Mouse (Mus musculus): ENCODE data around the gene Pspc1. TPM values are rescaled to one million over a fixed set of nuclear protein-coding genes. Genes with fewer than 3 reads are reported as not detected.
A peak's percentile ranks its signal among the peaks of the same experiment; 100 is the strongest.
"Not testable (repeated sequence)": the region's sequence is repeated elsewhere in the genome, so short reads cannot be mapped to it uniquely, and the experiment has no call there.

The Pspc1 gene
- polyA plus RNA-seq, 1 experiment from 2014 or later = 65.1 TPM

- WGBS = 0% methylated on average over 71 of the region's 71 CpGs
- H3K4me1 ChIP-seq = peaks cover 25% of the 10 kb centered on the region
- H3K9ac ChIP-seq = peak overlapping the region; percentile 92
- H3K27me3 ChIP-seq = no peaks in the 10 kb centered on the region
- H3K4me3 ChIP-seq (replicated peaks) = peak overlapping the region; percentile 94
- peak overlapping the region; percentile 96 for H3K27ac ChIP-seq
- no peaks in the 10 kb centered on the region for H3K9me3 ChIP-seq
- ATAC-seq (ENCODE audit: low FRiP score) = peak; percentile 42; the same call in 1 of the 2 replicates
- peak overlapping the region; percentile 77 for H3K4me2 ChIP-seq
- 0 out of 2 replicates have a peak, but pooled peaks cover 4% of the 10 kb centered on the region for H3K36me3 ChIP-seq (replicated peaks)
These were observed 568 bp downstream of the Pspc1 start for GRCm38 (mm10) chr14:56777360-56778136.

- peaks cover 25% of the 10 kb centered on the region for H3K4me1 ChIP-seq
- no peaks in the 10 kb centered on the region for H3K9me3 ChIP-seq
- ATAC-seq (ENCODE audit: low FRiP score) = no peak
- WGBS = 32% methylated on average over 11 of the region's 11 CpGs
- no peak overlapping the region for H3K27ac ChIP-seq
- H3K4me2 ChIP-seq = peak overlapping the region; percentile 77
- H3K27me3 ChIP-seq = no peaks in the 10 kb centered on the region
- peak overlapping the region; percentile 92 for H3K9ac ChIP-seq
- H3K4me3 ChIP-seq (replicated peaks) = peak overlapping the region; percentile 94
- H3K36me3 ChIP-seq (replicated peaks) = peaks cover 9% of the 10 kb centered on the region; the same call in 1 of the 2 replicates
These were observed 1.4 kb downstream of the Pspc1 start for GRCm38 (mm10) chr14:56776571-56777238.

GRCm38 (mm10) chr14:56775416-56775815 lies 2.7 kb downstream of the Pspc1 start:
- Histone ChIP-seq H3K36me3 (replicated peaks) (peaks cover 19% of the 10 kb centered on the region), H3K4me2 (peak overlapping the region; percentile 77)
- ATAC-seq (ENCODE audit: low FRiP score) = no peak

GRCm38 (mm10) chr14:56766438-56766837 lies 11.7 kb downstream of the Pspc1 start:
- peaks cover 53% of the 10 kb centered on the region for H3K36me3 ChIP-seq (replicated peaks)
- not testable (repeated sequence) for H3K4me1 ChIP-seq; H3K4me3 ChIP-seq (replicated peaks); H3K9ac ChIP-seq; ATAC-seq (ENCODE audit: low FRiP score); H3K27ac ChIP-seq; H3K4me2 ChIP-seq; H3K9me3 ChIP-seq; H3K27me3 ChIP-seq
- 91% methylated on average over 2 of the region's 2 CpGs for WGBS

More at GRCm38 (mm10) chr14:56775416-56775815, 2.7 kb downstream of the Pspc1 start:
- peaks cover 25% of the 10 kb centered on the region for H3K4me1 ChIP-seq
- 83% methylated on average over 4 of the region's 4 CpGs for WGBS
- H3K27me3 ChIP-seq = no peaks in the 10 kb centered on the region
- peak overlapping the region; percentile 38; the same call in 1 of the 2 replicates for H3K9ac ChIP-seq
- peak overlapping the region; percentile 28 for H3K4me3 ChIP-seq (replicated peaks)
- no peak overlapping the region for H3K27ac ChIP-seq
- no peaks in the 10 kb centered on the region for H3K9me3 ChIP-seq

GRCm38 (mm10) chr14:56765117-56765516 lies 13.0 kb downstream of the Pspc1 start:
- H3K9ac ChIP-seq; H3K27me3 ChIP-seq; H3K4me2 ChIP-seq; H3K27ac ChIP-seq; H3K4me3 ChIP-seq (replicated peaks); H3K9me3 ChIP-seq; H3K4me1 ChIP-seq: not testable (repeated sequence)
- ATAC-seq (ENCODE audit: low FRiP score) = peak; percentile 80
- WGBS = 95% methylated on average over 2 of the region's 3 CpGs
- H3K36me3 ChIP-seq (replicated peaks) = peaks cover 56% of the 10 kb centered on the region

- no peaks in the 10 kb centered on the region for H3K27me3 ChIP-seq
- H3K36me3 ChIP-seq (replicated peaks) = peaks cover 58% of the 10 kb centered on the region
- H3K9me3 ChIP-seq = no peaks in the 10 kb centered on the region
- H3K4me3 ChIP-seq (replicated peaks) = no peak overlapping the region
- no peak overlapping the region for H3K27ac ChIP-seq
- H3K4me2 ChIP-seq = no peak overlapping the region
- no peaks in the 10 kb centered on the region for H3K4me1 ChIP-seq
- H3K9ac ChIP-seq = no peak overlapping the region
- 95% methylated on average over 4 of the region's 4 CpGs for WGBS
- no peak for ATAC-seq (ENCODE audit: low FRiP score)
These were observed 26.8 kb downstream of the Pspc1 start for GRCm38 (mm10) chr14:56751282-56751681.

- H3K27me3 ChIP-seq = no peaks in the 10 kb centered on the region
- H3K9me3 ChIP-seq = no peaks in the 10 kb centered on the region
- no peak overlapping the region for H3K27ac ChIP-seq
- ATAC-seq (ENCODE audit: low FRiP score) = no peak
- WGBS = 98% methylated on average over 1 of the region's 1 CpGs
- H3K4me2 ChIP-seq = no peak overlapping the region
- no peaks in the 10 kb centered on the region for H3K4me1 ChIP-seq
- H3K9ac ChIP-seq = no peak overlapping the region
- H3K36me3 ChIP-seq (replicated peaks) = peaks cover 16% of the 10 kb centered on the region; the same call in 1 of the 2 replicates
- no peak overlapping the region for H3K4me3 ChIP-seq (replicated peaks)
These were observed 37.9 kb downstream of the Pspc1 start for GRCm38 (mm10) chr14:56740175-56740574.

- no peak overlapping the region for H3K9ac ChIP-seq
- ATAC-seq (ENCODE audit: low FRiP score) = no peak
- H3K4me3 ChIP-seq (replicated peaks) = no peak overlapping the region
- peaks cover 10% of the 10 kb centered on the region for H3K36me3 ChIP-seq (replicated peaks)
- no peak overlapping the region for H3K27ac ChIP-seq
- 85% methylated on average over 1 of the region's 1 CpGs for whole genome bisulfite sequencing
- H3K4me1 ChIP-seq = no peaks in the 10 kb centered on the region
- no peak overlapping the region for H3K4me2 ChIP-seq
- H3K27me3 ChIP-seq = no peaks in the 10 kb centered on the region
- H3K9me3 ChIP-seq = no peaks in the 10 kb centered on the region
These were observed 51.6 kb downstream of the Pspc1 start for GRCm38 (mm10) chr14:56726493-56726892.

- no peak overlapping the region for H3K4me2 ChIP-seq
- H3K9ac ChIP-seq = no peak overlapping the region
- H3K36me3 ChIP-seq (replicated peaks) = peaks cover 7% of the 10 kb centered on the region
- H3K4me3 ChIP-seq (replicated peaks) = no peak overlapping the region
- H3K9me3 ChIP-seq = no peaks in the 10 kb centered on the region
- no peak for ATAC-seq (ENCODE audit: low FRiP score)
- no peaks in the 10 kb centered on the region for H3K27me3 ChIP-seq
- no peaks in the 10 kb centered on the region for H3K4me1 ChIP-seq
- 86% methylated on average over 4 of the region's 4 CpGs for WGBS
- H3K27ac ChIP-seq = no peak overlapping the region
These were observed 72.4 kb downstream of the Pspc1 start for GRCm38 (mm10) chr14:56705687-56706086.

GRCm38 (mm10) chr14:56702644-56703043 lies 75.5 kb downstream of the Pspc1 start:
- Histone ChIP-seq H3K27me3 (no peaks in the 10 kb centered on the region), H3K36me3 (replicated peaks) (peaks cover 30% of the 10 kb centered on the region), H3K4me2 (no peak overlapping the region), H3K4me3 (replicated peaks) (no peak overlapping the region), H3K27ac (no peak overlapping the region), H3K9me3 (no peaks in the 10 kb centered on the region), H3K4me1 (no peaks in the 10 kb centered on the region), H3K9ac (no peak overlapping the region)
- WGBS = 94% methylated on average over 4 of the region's 4 CpGs
- no peak for ATAC-seq (ENCODE audit: low FRiP score)

- H3K27me3 ChIP-seq = no peaks in the 10 kb centered on the region
- no peak overlapping the region for H3K4me3 ChIP-seq (replicated peaks)
- no peak overlapping the region for H3K27ac ChIP-seq
- H3K9me3 ChIP-seq = no peaks in the 10 kb centered on the region
- no peak overlapping the region for H3K9ac ChIP-seq
- no peak overlapping the region for H3K4me2 ChIP-seq
- ATAC-seq (ENCODE audit: low FRiP score) = no peak
- H3K36me3 ChIP-seq (replicated peaks) = peaks cover 77% of the 10 kb centered on the region
- no peaks in the 10 kb centered on the region for H3K4me1 ChIP-seq
- WGBS = 94% methylated on average over 5 of the region's 5 CpGs
These were observed 80.3 kb downstream of the Pspc1 start for GRCm38 (mm10) chr14:56697836-56698235.

- Histone ChIP-seq H3K4me3 (replicated peaks) (no peak overlapping the region), H3K9me3 (no peaks in the 10 kb centered on the region), H3K27ac (no peak overlapping the region), H3K4me1 (no peaks in the 10 kb centered on the region), H3K36me3 (replicated peaks) (peaks cover 97% of the 10 kb centered on the region), H3K9ac (no peak overlapping the region), H3K4me2 (no peak overlapping the region), H3K27me3 (no peaks in the 10 kb centered on the region)
- ATAC-seq (ENCODE audit: low FRiP score) = no peak
- WGBS = 84% methylated on average over 3 of the region's 3 CpGs
These were observed 82.6 kb downstream of the Pspc1 start for GRCm38 (mm10) chr14:56695495-56695894.

Data from forebrain, embryonic 12.5 days (tissue).